Mouse (Mus musculus) monocyte, adult 59 days (primary cell): ENCODE measurements around the gene Olfr600. TPM values are rescaled to one million over a fixed set of nuclear protein-coding genes. Genes with fewer than 3 reads are reported as not detected.

ENCODE experiments used
- total RNA-seq, 2 experiments: library from RNA; stranded (reverse); gene quantifications; one replicate each; pipeline ENCODE4 v1.2.4; 2023

Olfr600 gene
- not detected for total RNA-seq

GRCm38 (mm10) chr7:103349569-103349968 is at the start of gene Olfr600:
Gene Olfr600 (minus strand): TSS chr7:103349669.

GRCm38 (mm10) chr7:103386077-103386476 is 36.6 kb upstream of the Olfr600 start, which contains the start of gene Olfr603:
Gene Olfr603 (minus strand): TSS chr7:103386177.

GRCm38 (mm10) chr7:103362555-103362954 is 13.1 kb upstream of the Olfr600 start, which contains the start of gene Olfr601:
Gene Olfr601 (minus strand): TSS chr7:103362655.

GRCm38 (mm10) chr7:103335617-103336016 is 13.9 kb downstream of the Olfr600 start, which contains the start of gene Olfr599:
Gene Olfr599 (plus strand): TSS chr7:103335917.

GRCm38 (mm10) chr7:103323268-103323667 is 26.2 kb downstream of the Olfr600 start, which contains the start of gene Olfr598:
Gene Olfr598 (plus strand): TSS chr7:103323568.

GRCm38 (mm10) chr7:103316015-103316414 is 33.5 kb downstream of the Olfr600 start, which contains the start of gene Olfr597:
Gene Olfr597 (plus strand): TSS chr7:103316315.

GRCm38 (mm10) chr7:103305348-103305747 is 44.1 kb downstream of the Olfr600 start, which contains the start of gene Olfr596:
Gene Olfr596 (plus strand): TSS chr7:103305648.

Other genes with a start within 250 kb of the Olfr600 start
- gene Olfr586, start 224.0 kb downstream of the Olfr600 start, total RNA-seq = not detected
- not detected for gene Olfr588-ps1, start 208.8 kb downstream of the Olfr600 start, total RNA-seq
- gene Olfr589, start 193.3 kb downstream of the Olfr600 start, total RNA-seq = not detected
- gene Olfr591, start 171.3 kb downstream of the Olfr600 start, total RNA-seq = not detected
- gene Olfr592, start 164.9 kb downstream of the Olfr600 start, total RNA-seq = not detected
- gene Olfr593, start 137.8 kb downstream of the Olfr600 start, total RNA-seq = not detected
- not detected for gene Olfr594, start 132.7 kb downstream of the Olfr600 start, total RNA-seq
- gene Usp17ld, start 97.2 kb downstream of the Olfr600 start, total RNA-seq = not detected
- gene Olfr596, start 44.0 kb downstream of the Olfr600 start, total RNA-seq = not detected
- not detected for gene Olfr597, start 33.4 kb downstream of the Olfr600 start, total RNA-seq
- not detected for gene Olfr598, start 26.1 kb downstream of the Olfr600 start, total RNA-seq
- gene Olfr599, start 13.8 kb downstream of the Olfr600 start, total RNA-seq = not detected
- not detected for gene Olfr601, start 13.0 kb upstream of the Olfr600 start, total RNA-seq
- not detected for gene Olfr603, start 36.5 kb upstream of the Olfr600 start, total RNA-seq
- gene Usp17lc, start 65.4 kb upstream of the Olfr600 start, total RNA-seq = not detected
- not detected for gene Olfr605, start 95.8 kb upstream of the Olfr600 start, total RNA-seq
- not detected for gene Olfr606, start 99.4 kb upstream of the Olfr600 start, total RNA-seq
- not detected for gene Olfr607, start 114.5 kb upstream of the Olfr600 start, total RNA-seq
- gene Olfr608, start 120.2 kb upstream of the Olfr600 start, total RNA-seq = not detected
- gene Olfr609, start 148.4 kb upstream of the Olfr600 start, total RNA-seq = not detected
- gene Olfr610, start 162.5 kb upstream of the Olfr600 start, total RNA-seq = not detected
- not detected for gene Olfr611, start 171.2 kb upstream of the Olfr600 start, total RNA-seq
- not detected for gene Olfr612, start 193.0 kb upstream of the Olfr600 start, total RNA-seq
- gene Olfr613, start 198.4 kb upstream of the Olfr600 start, total RNA-seq = not detected
- gene Olfr615, start 206.4 kb upstream of the Olfr600 start, total RNA-seq = not detected
- not detected for gene Olfr616, start 219.5 kb upstream of the Olfr600 start, total RNA-seq
- gene Olfr617, start 223.4 kb upstream of the Olfr600 start, total RNA-seq = not detected
- not detected for gene Olfr618, start 240.4 kb upstream of the Olfr600 start, total RNA-seq